ENCODE assay signal across 26 mouse cellular contexts in genomic region chr4:43217997-43218396, GRCm38 (mm10). TPM values are rescaled to one million over a fixed set of nuclear protein-coding genes. Genes with fewer than 3 reads are reported as not detected.
DNase-seq lines count a peak whose midpoint lies in the region; ATAC-seq and TF ChIP-seq lines count a peak whose summit lies in the region.
"Had no signal": no experiment of that assay in that cellular context is flagged by ENCODE, and none has a peak within 500 bp of the region (broad histone marks: within the 10 kb centered on the region; RNA-seq: fewer than 3 reads in every experiment).

No protein-coding gene starts in this region.

- WGBS in lung, postnatal 0 days, result 87% methylated on average over 1 of the region's 1 CpGs
- 88% methylated on average over 1 of the region's 1 CpGs for WGBS in thymus, adult 2 months
- 96% methylated on average over 1 of the region's 1 CpGs for WGBS in kidney, adult 2 months

- no peaks in the 10 kb centered on the region for H3K27me3 ChIP-seq in lung, postnatal 0 days (replicated peaks; ENCODE audit: insufficient read depth, low read length)
- H3K27me3 ChIP-seq in thymus, adult 2 months (ENCODE audit: control insufficient read depth, insufficient read depth, low read length), result no peaks in the 10 kb centered on the region
- no peaks in the 10 kb centered on the region for H3K27me3 ChIP-seq in kidney, adult 2 months (replicated peaks; ENCODE audit: control insufficient read depth, insufficient read depth, low read length)
- H3K27me3 ChIP-seq: embryonic facial prominence, embryonic 15.5 days; forebrain, embryonic 12.5 days; forebrain, embryonic 15.5 days; heart, embryonic 13.5 days; hindbrain, embryonic 12.5 days; hindbrain, embryonic 15.5 days; Patski had no signal

- H3K9ac ChIP-seq in lung, postnatal 0 days (replicated peaks; ENCODE audit: low read depth), result no peak overlapping the region
- H3K9ac ChIP-seq: embryonic facial prominence, embryonic 12.5 days; embryonic facial prominence, embryonic 15.5 days; forebrain, embryonic 12.5 days; forebrain, embryonic 15.5 days; heart, embryonic 13.5 days; hindbrain, embryonic 12.5 days; hindbrain, embryonic 15.5 days had no signal

- no peak overlapping the region for H3K27ac ChIP-seq in lung, postnatal 0 days (ENCODE audit: low read length)
- peak overlapping the region; percentile 41 for H3K27ac ChIP-seq in bone marrow macrophage, adult 2 months (ENCODE audit: insufficient read depth, low read depth, low read length)
- no peak overlapping the region for H3K27ac ChIP-seq in thymus, adult 2 months (ENCODE audit: control insufficient read depth, insufficient read depth, low read length)
- no peak overlapping the region for H3K27ac ChIP-seq in kidney, adult 2 months (ENCODE audit: insufficient read depth, low read depth, low read length)
- H3K27ac ChIP-seq: embryonic facial prominence, embryonic 12.5 days; embryonic facial prominence, embryonic 15.5 days; forebrain, embryonic 12.5 days; forebrain, embryonic 15.5 days; heart, adult 2 months; heart, embryonic 10.5 days; heart, embryonic 13.5 days; hindbrain, embryonic 12.5 days; hindbrain, embryonic 15.5 days had no signal

- ATAC-seq in lung, postnatal 0 days, result no peak
- ATAC-seq in megakaryocyte, adult 5-6 weeks (ENCODE audit: poor library complexity, severe bottlenecking), result peak; percentile 79
- ATAC-seq: CD4-positive, CD25-positive, alpha-beta regulatory T cell, adult 4 months; forebrain, embryonic 15.5 days; Patski had no signal

- TF ChIP-seq POLR2A in bone marrow macrophage, adult 2 months (IDR thresholded peaks at IDR 0.05; ENCODE audit: borderline replicate concordance, low read depth, low read length), result no peak
- TF ChIP-seq POLR2A in thymus, adult 2 months (IDR thresholded peaks at IDR 0.05; ENCODE audit: control insufficient read depth, extremely low read depth, insufficient read depth, low read length, poor library complexity), result no peak
- TF ChIP-seq POLR2A in kidney, adult 2 months (IDR thresholded peaks at IDR 0.05; ENCODE audit: low read depth, low read length), result no peak

- TF ChIP-seq EP300 in lung, postnatal 0 days (IDR thresholded peaks at IDR 0.05), result no peak

- no peak for TF ChIP-seq CTCF in lung, postnatal 0 days (IDR thresholded peaks at IDR 0.05)
- TF ChIP-seq CTCF in bone marrow macrophage, adult 2 months (IDR thresholded peaks at IDR 0.05; ENCODE audit: low read depth, low read length), result no peak
- TF ChIP-seq CTCF in thymus, adult 2 months (IDR thresholded peaks at IDR 0.05; ENCODE audit: borderline replicate concordance, control insufficient read depth, extremely low read depth, insufficient read depth, low read length, poor library complexity), result no peak
- TF ChIP-seq CTCF in kidney, adult 2 months (conservative IDR thresholded peaks at IDR 0.05; ENCODE audit: insufficient read depth, insufficient read length, low read depth, low read length), result no peak

- no peaks in the 10 kb centered on the region for H3K9me3 ChIP-seq in lung, postnatal 0 days (ENCODE audit: low read length)
- H3K9me3 ChIP-seq: embryonic facial prominence, embryonic 12.5 days; embryonic facial prominence, embryonic 15.5 days; forebrain, embryonic 12.5 days; forebrain, embryonic 15.5 days; heart, embryonic 10.5 days; heart, embryonic 13.5 days; hindbrain, embryonic 12.5 days; hindbrain, embryonic 15.5 days had no signal

- no peaks in the 10 kb centered on the region for H3K36me3 ChIP-seq in lung, postnatal 0 days (ENCODE audit: insufficient read depth, low read length)
- H3K36me3 ChIP-seq in thymus, adult 2 months (ENCODE audit: control insufficient read depth, insufficient read depth, low read length), result no peaks in the 10 kb centered on the region
- no peaks in the 10 kb centered on the region for H3K36me3 ChIP-seq in kidney, adult 2 months (ENCODE audit: control insufficient read depth, insufficient read depth, low read length)
- H3K36me3 ChIP-seq: embryonic facial prominence, embryonic 12.5 days; embryonic facial prominence, embryonic 15.5 days; forebrain, embryonic 12.5 days; forebrain, embryonic 15.5 days; heart, embryonic 10.5 days; heart, embryonic 13.5 days; hindbrain, embryonic 12.5 days; hindbrain, embryonic 15.5 days had no signal

- H3K4me1 ChIP-seq in lung, postnatal 0 days (ENCODE audit: insufficient read depth, low read depth, low read length), result no peaks in the 10 kb centered on the region
- H3K4me1 ChIP-seq in bone marrow macrophage, adult 2 months (ENCODE audit: control insufficient read depth, insufficient read depth, low read length), result peaks cover 14% of the 10 kb centered on the region
- no peaks in the 10 kb centered on the region for H3K4me1 ChIP-seq in thymus, adult 2 months (replicated peaks; ENCODE audit: control insufficient read depth, insufficient read depth, low read length)
- H3K4me1 ChIP-seq in kidney, adult 2 months (ENCODE audit: control insufficient read depth, insufficient read depth, low read length), result no peaks in the 10 kb centered on the region; the same call in 1 of the 2 replicates
- H3K4me1 ChIP-seq: embryonic facial prominence, embryonic 12.5 days; embryonic facial prominence, embryonic 15.5 days; forebrain, embryonic 12.5 days; forebrain, embryonic 15.5 days; heart, embryonic 10.5 days; heart, embryonic 13.5 days; hindbrain, embryonic 12.5 days; hindbrain, embryonic 15.5 days had no signal

- no peak overlapping the region for H3K4me2 ChIP-seq in lung, postnatal 0 days (replicated peaks; ENCODE audit: low read depth, low read length)
- H3K4me2 ChIP-seq: embryonic facial prominence, embryonic 12.5 days; embryonic facial prominence, embryonic 15.5 days; forebrain, embryonic 12.5 days; forebrain, embryonic 15.5 days; heart, embryonic 13.5 days; hindbrain, embryonic 12.5 days; hindbrain, embryonic 15.5 days had no signal

- DNase-seq in lung, postnatal 0 days (ENCODE audit: low spot score), result peak; percentile 7
- DNase-seq in lung, postnatal 25 days (ENCODE audit: low spot score), result no peak
- no peak for DNase-seq in thymus, adult 2 months
- DNase-seq in cerebellum, adult 11-12 months, result no peak
- DNase-seq in kidney, adult 2 months, result no peak
- DNase-seq: adrenal gland, postnatal 10 days; adrenal gland, postnatal 36 days; cerebellum, adult 11 months; cerebellum, adult 8-10 months; cerebellum, postnatal 14 days; gastrocnemius, postnatal 25 days; heart, adult 2 months; heart, postnatal 14 days; heart, postnatal 4 days had no signal

- H3K4me3 ChIP-seq in lung, postnatal 0 days (ENCODE audit: low read depth, low read length), result no peak overlapping the region
- H3K4me3 ChIP-seq in bone marrow macrophage, adult 2 months (ENCODE audit: insufficient read depth, low read length), result no peak overlapping the region
- H3K4me3 ChIP-seq in thymus, adult 2 months (ENCODE audit: control insufficient read depth, insufficient read depth, low read length), result no peak overlapping the region
- no peak overlapping the region for H3K4me3 ChIP-seq in kidney, adult 2 months (ENCODE audit: insufficient read depth, low read depth, low read length)
- H3K4me3 ChIP-seq: embryonic facial prominence, embryonic 12.5 days; embryonic facial prominence, embryonic 15.5 days; forebrain, embryonic 12.5 days; forebrain, embryonic 15.5 days; heart, adult 2 months; heart, embryonic 10.5 days; heart, embryonic 13.5 days; hindbrain, embryonic 12.5 days; hindbrain, embryonic 15.5 days had no signal

RNA-seq across cellular contexts. Expression of gene Atp8b5, which starts 49.0 kb away (rescaled TPM):
- 0.14 and 0.21 TPM in 2 replicates for polyA plus RNA-seq in lung, postnatal 0 days (2015; fragmentation: Nextera tagmentation; extraction: Ambion mirVana)
- not detected in 2 replicates for polyA plus RNA-seq in bone marrow macrophage, adult 2 months (2012; ENCODE audit: insufficient read depth, insufficient read length, missing spikeins)
- total RNA-seq in megakaryocyte, adult 5-6 weeks (2015), result 0.13 and 0.36 TPM in 2 replicates
- 0.04 and 0.20 TPM in 2 replicates for total RNA-seq in megakaryocyte, adult 5-6 weeks (2017)
- 0.10 and 0.36 TPM in 2 replicates for polyA plus RNA-seq in thymus, adult 2 months (2012; rRNA removed)
- polyA plus RNA-seq in kidney, adult 2 months (2012; rRNA removed), result 0.38 and 0.54 TPM in 2 replicates
- total RNA-seq: gastrocnemius, postnatal 25 days had no signal
- polyA plus RNA-seq: CD4-positive, CD25-positive, alpha-beta regulatory T cell, adult 4 months had no signal
